Mouse (Mus musculus) layer of hippocampus, adult 18-20 months (tissue): ENCODE data around the gene Car8. TPM values are rescaled to one million over a fixed set of nuclear protein-coding genes. Genes with fewer than 3 reads are reported as not detected.

Experiments
- microRNA-seq, 2 experiments: library from miRNA; unstranded; fragments of <30 nt; microRNA quantifications; one replicate each; pipeline ENCODE4 v1.2.0; 2021
- total RNA-seq, 2 experiments: library from RNA; stranded (reverse); gene quantifications; 2 replicates each; pipeline ENCODE4 v1.2.3; 2021

Car8 gene
- total RNA-seq, 2 experiments from 2014 or later = 2.3 to 2.5 TPM

Small RNA genes within 50 kb of the gene (microRNA-seq; reads per million reads assigned to microRNA genes)
- 0 reads per million in 2 experiments for gene Gm25355
